Mouse (Mus musculus) kidney, adult 9 months (tissue): ENCODE results near the gene Ndufa7.
A peak's percentile ranks its signal among the peaks of the same experiment; 100 is the strongest.

Experiments used
- DNase-seq: peaks from one replicate; pipeline ENCODE4 v3.0.0; 2022

The Ndufa7 gene

GRCm38 (mm10) chr17:33887802-33888201, 63.4 kb downstream of the Ndufa7 start:
- DNase-seq, result peak; percentile 62
